Mouse (Mus musculus) liver, adult 2 months (tissue): Measurements from ENCODE around the gene Gprc5a. TPM values are rescaled to one million over a fixed set of nuclear protein-coding genes. Genes with fewer than 3 reads are reported as not detected.

ENCODE experiments used
- DNase-seq: peaks from one replicate; pipeline ENCODE4 v3.0.0-alpha.2; 2011; ENCODE audit warnings: low read depth, low spot score; ENCODE audit errors: extremely low read depth
- H3K27ac ChIP-seq: fragments of 200-500 bp; replicated peaks from 2 replicates; pipeline ENCODE4 v1.5.1; 2012; ENCODE audit warnings: low read depth, mild to moderate bottlenecking, control low read depth, inconsistent platforms, low read length; ENCODE audit not compliant: insufficient read depth
- H3K27me3 ChIP-seq: fragments of 200-500 bp; 2 replicates; pipeline ENCODE4 v1.6.1; 2012; ENCODE audit warnings: mild to moderate bottlenecking, moderate library complexity, low read length, inconsistent platforms; ENCODE audit not compliant: control insufficient read depth, insufficient read depth
- H3K36me3 ChIP-seq: fragments of 200-500 bp; 2 replicates; pipeline ENCODE4 v1.6.1; 2012; ENCODE audit warnings: low read length, inconsistent platforms; ENCODE audit not compliant: control insufficient read depth, insufficient read depth
- H3K4me1 ChIP-seq: fragments of 200-500 bp; 2 replicates; pipeline ENCODE4 v1.6.1; 2011; ENCODE audit warnings: low read length; ENCODE audit not compliant: control insufficient read depth, insufficient read depth
- H3K4me3 ChIP-seq: fragments of 200-500 bp; 2 replicates; pipeline ENCODE4 v1.5.1; 2011; ENCODE audit warnings: low read depth, mild to moderate bottlenecking, control low read depth, low read length, moderate library complexity; ENCODE audit not compliant: insufficient read depth
- H3K79me2 ChIP-seq: fragments of 200-500 bp; 2 replicates; pipeline ENCODE4 v1.6.1; 2012; ENCODE audit warnings: inconsistent platforms, mild to moderate bottlenecking, low read length, moderate library complexity; ENCODE audit not compliant: control insufficient read depth, insufficient read depth
- H3K9ac ChIP-seq: fragments of 200-500 bp; 2 replicates; pipeline ENCODE4 v1.6.1; 2012; ENCODE audit warnings: low read depth, mild to moderate bottlenecking, control low read depth, inconsistent platforms, low read length
- CTCF ChIP-seq: fragments of 200-500 bp; IDR thresholded peaks from 2 replicates; pipeline ENCODE4 v1.5.1; 2011; ENCODE audit warnings: low read depth, low read length, control low read depth
- POLR2A ChIP-seq: fragments of 200-500 bp; IDR thresholded peaks from 2 replicates; pipeline ENCODE4 v1.6.1; 2011; ENCODE audit warnings: low read length, control low read depth; ENCODE audit not compliant: insufficient read depth; ENCODE audit errors: extremely low read depth
- WGBS: fragments of 180-500 bp; shearing (Covaris S2); methylation state at CpG from one replicate; pipeline ENCODE4 v1.1.7; 2018; 5-methylcytosine and 5-hydroxymethylcytosine counted together
- polyA plus RNA-seq: library from polyadenylated mRNA; depleted of rRNA; stranded (reverse); fragments of >200 nt; gene quantifications from 2 replicates; pipeline ENCODE4 v1.2.3, GENCODE M21; 2012
- total RNA-seq: library from RNA; depleted of rRNA; stranded (reverse); fragments of >200 nt; gene quantifications from 2 replicates; pipeline ENCODE4 v1.2.3, GENCODE M21; 2014

The Gprc5a gene
- total and polyA plus RNA-seq, 2 experiments = 0.11 TPM; not detected in 1

GRCm38 (mm10) chr6:135041930-135042329 is 23.5 kb upstream of the Gprc5a start:
- H3K36me3 ChIP-seq = no peaks in the 10 kb centered on the region
- no peak overlapping the region for H3K9ac ChIP-seq
- no peaks in the 10 kb centered on the region for H3K4me1 ChIP-seq
- 82% methylated on average over 3 of the region's 3 CpGs for WGBS
- no peak overlapping the region for H3K4me3 ChIP-seq
- TF ChIP-seq POLR2A = no peak
- no peak for TF ChIP-seq CTCF
- no peak for DNase-seq
- no peak overlapping the region for H3K27ac ChIP-seq
- H3K79me2 ChIP-seq = no peaks in the 10 kb centered on the region
- H3K27me3 ChIP-seq = no peaks in the 10 kb centered on the region

- Histone ChIP-seq H3K79me2 (no peaks in the 10 kb centered on the region), H3K9ac (no peak overlapping the region), H3K4me3 (no peak overlapping the region), H3K27me3 (no peaks in the 10 kb centered on the region), H3K27ac (no peak overlapping the region), H3K36me3 (no peaks in the 10 kb centered on the region), H3K4me1 (no peaks in the 10 kb centered on the region)
- 48% methylated on average over 9 of the region's 9 CpGs for WGBS
- TF ChIP-seq CTCF (no peak), POLR2A (no peak)
- no peak for DNase-seq
These were observed 18.2 kb upstream of the Gprc5a start for GRCm38 (mm10) chr6:135047276-135047675.

- no peaks in the 10 kb centered on the region for H3K36me3 ChIP-seq
- no peak overlapping the region for H3K4me3 ChIP-seq
- no peak overlapping the region for H3K9ac ChIP-seq
- no peaks in the 10 kb centered on the region for H3K79me2 ChIP-seq
- no peak for TF ChIP-seq CTCF
- no peak for TF ChIP-seq POLR2A
- H3K4me1 ChIP-seq = no peaks in the 10 kb centered on the region
- DNase-seq = no peak
- no peak overlapping the region for H3K27ac ChIP-seq
- WGBS = 76% methylated on average over 6 of the region's 6 CpGs
- no peaks in the 10 kb centered on the region for H3K27me3 ChIP-seq
These were observed 16.9 kb upstream of the Gprc5a start for GRCm38 (mm10) chr6:135048509-135048908.

GRCm38 (mm10) chr6:135048956-135049355 is 16.5 kb upstream of the Gprc5a start:
- Histone ChIP-seq H3K79me2 (no peaks in the 10 kb centered on the region), H3K4me3 (no peak overlapping the region), H3K27me3 (no peaks in the 10 kb centered on the region), H3K36me3 (no peaks in the 10 kb centered on the region), H3K9ac (no peak overlapping the region), H3K27ac (no peak overlapping the region), H3K4me1 (no peaks in the 10 kb centered on the region)
- DNase-seq = no peak
- TF ChIP-seq POLR2A (no peak), CTCF (no peak)
- WGBS = 81% methylated on average over 16 of the region's 16 CpGs

- Histone ChIP-seq H3K9ac (no peak overlapping the region), H3K79me2 (no peaks in the 10 kb centered on the region), H3K27ac (no peak overlapping the region), H3K4me3 (no peak overlapping the region), H3K36me3 (no peaks in the 10 kb centered on the region), H3K4me1 (no peaks in the 10 kb centered on the region), H3K27me3 (no peaks in the 10 kb centered on the region)
- TF ChIP-seq CTCF (no peak), POLR2A (no peak)
- no peak for DNase-seq
- 90% methylated on average over 3 of the region's 3 CpGs for WGBS
These were observed 11.7 kb upstream of the Gprc5a start for GRCm38 (mm10) chr6:135053789-135054188.

GRCm38 (mm10) chr6:135055882-135056281 is 9.6 kb upstream of the Gprc5a start:
- H3K79me2 ChIP-seq = no peaks in the 10 kb centered on the region
- DNase-seq = no peak
- no peaks in the 10 kb centered on the region for H3K27me3 ChIP-seq
- TF ChIP-seq POLR2A (no peak), CTCF (no peak)
- WGBS = 53% methylated on average over 4 of the region's 4 CpGs
- no peak overlapping the region for H3K9ac ChIP-seq
- H3K27ac ChIP-seq = no peak overlapping the region
- no peaks in the 10 kb centered on the region for H3K4me1 ChIP-seq
- no peak overlapping the region for H3K4me3 ChIP-seq
- H3K36me3 ChIP-seq = no peaks in the 10 kb centered on the region
